Mouse (Mus musculus): ENCODE data around the gene Tpgs1.
A peak's percentile ranks its signal among the peaks of the same experiment; 100 is the strongest.
"Not testable (repeated sequence)": the region's sequence is repeated elsewhere in the genome, so short reads cannot be mapped to it uniquely, and the experiment has no call there.

Tpgs1 gene

GRCm38 (mm10) chr10:79691986-79692548 lies 22.9 kb downstream of the Tpgs1 start:
- DNase-seq (ENCODE audit: low read depth, low spot score): no peak

- no peak for DNase-seq (ENCODE audit: low read depth, low spot score)
Measured at GRCm38 (mm10) chr10:79693580-79694378, 24.6 kb downstream of the Tpgs1 start.

GRCm38 (mm10) chr10:79694379-79694655 lies 25.1 kb downstream of the Tpgs1 start:
- no peak for DNase-seq (ENCODE audit: low read depth, low spot score)

GRCm38 (mm10) chr10:79695231-79696128 lies 26.3 kb downstream of the Tpgs1 start:
- peak; percentile 81 for DNase-seq (ENCODE audit: low read depth, low spot score)

- DNase-seq (ENCODE audit: low read depth, low spot score): no peak
Measured at GRCm38 (mm10) chr10:79696129-79696651, 27.0 kb downstream of the Tpgs1 start.

GRCm38 (mm10) chr10:79697916-79698315 lies 28.7 kb downstream of the Tpgs1 start:
- DNase-seq (ENCODE audit: low read depth, low spot score): no peak

- no peak for DNase-seq (ENCODE audit: low read depth, low spot score)
Measured at GRCm38 (mm10) chr10:79698459-79698858, 29.3 kb downstream of the Tpgs1 start.

GRCm38 (mm10) chr10:79700676-79701075 lies 31.5 kb downstream of the Tpgs1 start:
- DNase-seq (ENCODE audit: low read depth, low spot score): no peak

GRCm38 (mm10) chr10:79701443-79702129 lies 32.4 kb downstream of the Tpgs1 start:
- DNase-seq (ENCODE audit: low read depth, low spot score): no peak

- not testable (repeated sequence) for DNase-seq (ENCODE audit: low read depth, low spot score)
Measured at GRCm38 (mm10) chr10:79702970-79703369, 33.8 kb downstream of the Tpgs1 start.

- DNase-seq (ENCODE audit: low read depth, low spot score): no peak
Measured at GRCm38 (mm10) chr10:79703541-79703940, 34.4 kb downstream of the Tpgs1 start.

GRCm38 (mm10) chr10:79704065-79704969 lies 35.1 kb downstream of the Tpgs1 start, which contains the start of gene Bsg:
Gene Bsg (plus strand): TSS chr10:79704491.
- peak; percentile 99 for DNase-seq (ENCODE audit: low read depth, low spot score)

- DNase-seq (ENCODE audit: low read depth, low spot score): no peak
Measured at GRCm38 (mm10) chr10:79704970-79705360, 35.8 kb downstream of the Tpgs1 start.

- no peak for DNase-seq (ENCODE audit: low read depth, low spot score)
Measured at GRCm38 (mm10) chr10:79705951-79706350, 36.8 kb downstream of the Tpgs1 start.

GRCm38 (mm10) chr10:79706406-79707094 lies 37.4 kb downstream of the Tpgs1 start:
- peak; percentile 89 for DNase-seq (ENCODE audit: low read depth, low spot score)

GRCm38 (mm10) chr10:79707162-79707561 lies 38.0 kb downstream of the Tpgs1 start:
- DNase-seq (ENCODE audit: low read depth, low spot score): peak; percentile 74

GRCm38 (mm10) chr10:79707759-79708158 lies 38.6 kb downstream of the Tpgs1 start:
- no peak for DNase-seq (ENCODE audit: low read depth, low spot score)

- no peak for DNase-seq (ENCODE audit: low read depth, low spot score)
Measured at GRCm38 (mm10) chr10:79708668-79709067, 39.5 kb downstream of the Tpgs1 start.

GRCm38 (mm10) chr10:79709307-79709706 lies 40.1 kb downstream of the Tpgs1 start:
- DNase-seq (ENCODE audit: low read depth, low spot score): no peak

- DNase-seq (ENCODE audit: low read depth, low spot score): no peak
Measured at GRCm38 (mm10) chr10:79712029-79712428, 42.9 kb downstream of the Tpgs1 start.
